Mouse (Mus musculus) intestine, postnatal 0 days (tissue): Measurements from ENCODE around the gene Crygf. TPM values are rescaled to one million over a fixed set of nuclear protein-coding genes. Genes with fewer than 3 reads are reported as not detected.
"Not testable (repeated sequence)": the region's sequence is repeated elsewhere in the genome, so short reads cannot be mapped to it uniquely, and the experiment has no call there.

ENCODE experiments used
- ATAC-seq: fragments of 200-750 bp; cut with Nextera tagmentation; 2 replicates; pipeline ENCODE4 v1.8.0; 2017; ENCODE audit warnings: mild to moderate bottlenecking, moderate TSS enrichment, moderate library complexity
- H3K27ac ChIP-seq: fragments of 300-500 bp; sonication (generic); 2 replicates; pipeline ENCODE4 v1.5.1; 2014; ENCODE audit warnings: mild to moderate bottlenecking, low read depth, low read length, moderate library complexity
- H3K27me3 ChIP-seq: fragments of 300-500 bp; sonication (generic); replicated peaks from 2 replicates; pipeline ENCODE4 v1.6.1; 2014; ENCODE audit warnings: low read length, mixed read lengths; ENCODE audit not compliant: control insufficient read depth, insufficient read depth
- H3K36me3 ChIP-seq: fragments of 300-500 bp; sonication (generic); 2 replicates; pipeline ENCODE4 v1.6.1; 2014; ENCODE audit warnings: mild to moderate bottlenecking, moderate library complexity; ENCODE audit not compliant: control insufficient read depth, insufficient read depth
- H3K4me1 ChIP-seq: fragments of 300-500 bp; sonication (generic); replicated peaks from 2 replicates; pipeline ENCODE4 v1.6.1; 2014; ENCODE audit warnings: antibody characterized with exemption, low read length, mixed read lengths; ENCODE audit not compliant: control insufficient read depth, insufficient read depth
- H3K4me2 ChIP-seq: fragments of 300-500 bp; sonication (generic); replicated peaks from 2 replicates; pipeline ENCODE4 v1.6.1; 2014; ENCODE audit warnings: low read depth, mild to moderate bottlenecking, moderate library complexity
- H3K4me3 ChIP-seq: fragments of 300-500 bp; sonication (generic); 2 replicates; pipeline ENCODE4 v1.5.1; 2014; ENCODE audit warnings: low read depth, low read length
- H3K9ac ChIP-seq: fragments of 300-500 bp; sonication (generic); 2 replicates; pipeline ENCODE4 v1.6.1; 2014; ENCODE audit warnings: mild to moderate bottlenecking, low read depth, low read length
- H3K9me3 ChIP-seq: fragments of 300-500 bp; sonication (generic); 2 replicates; pipeline ENCODE4 v1.6.1; 2016; ENCODE audit warnings: mixed run types; ENCODE audit not compliant: control insufficient read depth
- CTCF ChIP-seq: sonication (generic); IDR thresholded peaks from 2 replicates; pipeline ENCODE4 v1.5.1; 2016; ENCODE audit warnings: low read depth, mild to moderate bottlenecking, control low read depth, antibody characterized with exemption, moderate library complexity
- WGBS: fragments of 180-500 bp; shearing (Covaris S2); extraction: QIAGEN DNeasy Blood & Tissue Kit; methylation state at CpG from one replicate; pipeline ENCODE4 v1.1.7; 2014; 5-methylcytosine and 5-hydroxymethylcytosine counted together
- polyA plus RNA-seq: library from polyadenylated mRNA; unstranded; fragments of >200 nt; fragmentation: Nextera tagmentation; extraction: Ambion mirVana; gene quantifications from 2 replicates; pipeline ENCODE4 v1.2.1, GENCODE M21; 2015

The Crygf gene
- polyA plus RNA-seq = not detected in 2 replicates

DNA sequence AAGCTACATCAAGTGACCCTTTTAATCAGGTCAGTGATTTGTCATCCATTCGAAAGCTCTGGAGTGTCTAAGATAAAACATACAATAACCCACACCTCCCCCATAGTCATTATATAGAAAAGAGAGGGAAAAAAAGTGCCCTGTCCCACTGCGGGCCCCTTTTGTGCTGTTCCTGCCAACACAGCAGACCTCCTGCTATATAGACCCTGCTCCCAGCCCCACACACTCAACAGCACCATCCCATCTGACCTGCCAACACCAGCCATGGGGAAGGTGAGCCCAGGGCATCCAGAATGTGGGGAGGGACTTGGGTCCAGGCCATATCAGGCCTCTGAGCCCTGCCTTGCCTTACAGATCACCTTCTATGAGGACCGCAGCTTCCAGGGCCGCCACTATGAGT is at the start of gene Crygf:
TSS of gene Crygf (plus strand) at position 227 of the 400 bp plus-strand sequence.
- Histone ChIP-seq H3K4me3 (no peak within 1 kb of the TSS), H3K4me2 (no peak within 1 kb of the TSS), H3K4me1 (no peaks in the 10 kb centered on the region), H3K9ac (no peak within 1 kb of the TSS), H3K27ac (no peak within 1 kb of the TSS), H3K9me3 (no peaks in the 10 kb centered on the region), H3K27me3 (no peaks in the 10 kb centered on the region), H3K36me3 (no peaks in the 10 kb centered on the region)
- no peak for ATAC-seq
- no peak for TF ChIP-seq CTCF
- 76% methylated on average over 4 of the region's 4 CpGs for WGBS

- H3K4me2 ChIP-seq = no peak overlapping the region
- 32% methylated on average over 6 of the region's 6 CpGs for WGBS
- no peaks in the 10 kb centered on the region for H3K27me3 ChIP-seq
- H3K4me1 ChIP-seq = no peaks in the 10 kb centered on the region
- H3K9ac ChIP-seq = no peak overlapping the region
- H3K27ac ChIP-seq = no peak overlapping the region
- H3K36me3 ChIP-seq = no peaks in the 10 kb centered on the region
- H3K4me3 ChIP-seq = no peak overlapping the region
- ATAC-seq = no peak
- no peaks in the 10 kb centered on the region for H3K9me3 ChIP-seq
- no peak for TF ChIP-seq CTCF
These were observed 734 bp upstream of the Crygf start for GRCm38 (mm10) chr1:65925361-65926210.

GRCm38 (mm10) chr1:65926696-65927095 is 376 bp downstream of the Crygf start:
- not testable (repeated sequence) for H3K4me3 ChIP-seq, H3K4me2 ChIP-seq, ATAC-seq, H3K36me3 ChIP-seq, H3K9ac ChIP-seq, H3K9me3 ChIP-seq, H3K27me3 ChIP-seq, H3K27ac ChIP-seq, H3K4me1 ChIP-seq
- WGBS = 86% methylated on average over 11 of the region's 11 CpGs

DNA sequence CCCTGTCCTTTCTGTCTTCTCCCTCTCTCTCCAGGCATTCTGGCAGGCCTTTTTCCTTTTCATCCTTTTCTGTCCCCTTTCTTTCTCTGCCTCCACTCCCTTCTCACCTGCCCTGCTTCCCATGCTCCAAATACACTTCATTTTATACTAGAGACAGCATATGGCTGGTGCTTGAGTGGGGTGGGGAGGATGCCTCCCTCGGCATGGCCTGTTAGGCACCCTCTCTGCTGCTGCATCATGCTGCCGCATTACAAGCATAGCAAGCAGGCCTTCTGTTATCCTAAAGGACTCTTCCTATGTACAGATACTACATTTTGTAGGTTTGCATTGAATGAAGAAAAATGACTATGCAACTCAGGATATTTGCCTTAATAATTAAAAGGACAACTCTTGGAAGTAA is 3.7 kb downstream of the Crygf start:
- no peak for ATAC-seq
- no peaks in the 10 kb centered on the region for H3K36me3 ChIP-seq
- H3K27ac ChIP-seq = no peak overlapping the region
- H3K4me2 ChIP-seq = no peak overlapping the region
- no peak overlapping the region for H3K9ac ChIP-seq
- TF ChIP-seq CTCF = no peak
- no peaks in the 10 kb centered on the region for H3K4me1 ChIP-seq
- H3K27me3 ChIP-seq = no peaks in the 10 kb centered on the region
- WGBS = 80% methylated on average over 2 of the region's 2 CpGs
- H3K4me3 ChIP-seq = no peak overlapping the region
- H3K9me3 ChIP-seq = no peaks in the 10 kb centered on the region

GRCm38 (mm10) chr1:65932091-65932812 is 5.9 kb downstream of the Crygf start:
- Histone ChIP-seq H3K27me3 (no peaks in the 10 kb centered on the region), H3K9ac (no peak overlapping the region), H3K9me3 (no peaks in the 10 kb centered on the region), H3K27ac (no peak overlapping the region), H3K4me3 (no peak overlapping the region), H3K36me3 (no peaks in the 10 kb centered on the region), H3K4me2 (no peak overlapping the region), H3K4me1 (no peaks in the 10 kb centered on the region)
- 76% methylated on average over 4 of the region's 4 CpGs for WGBS
- ATAC-seq = no peak
- TF ChIP-seq CTCF = no peak

Other genes starting within 250 kb of the Crygf start
- 2.2 and 3.1 TPM in 2 replicates for gene Map2, start 248.8 kb downstream of the Crygf start, polyA plus RNA-seq